Mouse (Mus musculus): ENCODE results near the gene Pcgf6.
A peak's percentile ranks its signal among the peaks of the same experiment; 100 is the strongest.
"Not testable (repeated sequence)": the region's sequence is repeated elsewhere in the genome, so short reads cannot be mapped to it uniquely, and the experiment has no call there.

Gene Pcgf6

DNA sequence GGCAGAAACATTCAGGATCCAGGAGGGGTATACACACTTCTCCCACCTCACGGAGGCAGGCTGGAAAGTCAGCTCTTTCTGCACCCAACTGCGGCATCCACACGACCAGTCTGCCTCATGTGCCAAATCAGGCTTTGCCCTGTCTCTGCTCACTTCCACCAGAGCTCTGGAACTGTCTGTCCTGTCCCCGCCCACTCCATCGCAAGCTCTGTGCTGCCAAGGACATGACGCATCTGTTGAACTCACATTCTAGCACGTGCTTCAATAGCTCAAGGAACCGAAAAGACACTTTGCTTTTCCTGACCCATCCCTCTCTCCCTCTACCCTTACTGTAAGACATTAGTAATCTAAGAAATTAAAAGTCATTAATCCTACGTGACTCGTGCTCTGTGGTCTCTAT, 25.8 kb downstream of the Pcgf6 start:
- no peak for DNase-seq

DNA sequence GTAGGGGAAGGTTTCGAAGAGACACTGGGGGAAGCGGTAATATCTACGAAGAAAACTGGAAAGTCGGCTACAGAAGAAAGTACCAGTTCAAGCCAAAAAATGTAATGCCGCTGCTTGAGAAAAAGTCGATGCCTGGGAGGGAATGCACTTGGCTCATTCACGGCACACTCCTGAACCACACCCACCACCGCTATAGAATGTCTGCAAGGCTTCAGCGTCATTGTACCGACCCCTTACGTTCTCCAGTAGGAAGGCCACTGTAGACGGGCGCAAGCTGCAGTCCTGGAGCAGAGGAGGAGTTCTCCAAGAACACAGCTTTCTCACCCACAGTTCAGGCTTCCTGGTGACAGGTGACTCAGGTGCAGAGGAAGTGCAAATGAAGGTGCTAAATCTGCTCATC, 27.2 kb downstream of the Pcgf6 start:
- DNase-seq, result no peak

DNA sequence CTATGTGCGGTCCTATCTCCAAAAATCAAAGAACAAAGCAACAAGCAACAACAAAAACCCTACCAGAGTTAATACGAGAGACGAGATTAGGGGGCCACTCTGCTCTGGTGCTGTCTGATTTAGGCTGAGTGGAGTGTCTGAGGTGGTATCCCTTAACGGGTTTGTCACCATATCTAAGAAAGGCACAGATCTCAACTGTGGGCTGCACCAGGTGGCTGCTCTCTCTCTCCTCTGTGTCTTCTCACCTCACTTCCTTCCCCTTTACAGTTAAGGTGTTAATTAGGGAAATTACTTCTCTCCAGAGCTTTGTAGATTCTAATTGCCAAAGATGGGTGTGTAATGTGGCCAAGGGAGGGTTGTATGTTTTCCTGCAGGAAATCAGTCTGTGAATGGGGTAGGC, 28.0 kb downstream of the Pcgf6 start:
- no peak for DNase-seq

DNA sequence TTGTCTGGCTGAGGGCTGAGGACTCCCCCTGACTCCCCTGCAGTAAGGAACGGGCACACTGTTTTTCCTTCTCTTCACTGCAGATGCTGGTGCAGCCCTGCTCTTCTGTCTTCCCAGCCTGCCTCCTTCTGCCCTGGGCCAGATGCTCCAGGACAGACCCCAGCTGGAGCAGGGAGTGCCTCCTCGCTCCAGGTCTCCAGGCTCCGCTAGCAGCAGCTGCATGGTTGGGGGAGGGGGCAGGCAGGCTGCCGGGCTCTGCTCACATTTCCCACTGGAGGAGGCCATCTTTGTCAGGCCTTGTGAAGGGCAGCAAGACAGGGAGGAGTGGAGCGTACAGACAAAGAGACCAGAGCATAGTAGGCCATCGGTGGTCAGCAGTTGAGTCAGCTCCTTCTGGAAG, 31.4 kb downstream of the Pcgf6 start:
- DNase-seq, result no peak

DNA sequence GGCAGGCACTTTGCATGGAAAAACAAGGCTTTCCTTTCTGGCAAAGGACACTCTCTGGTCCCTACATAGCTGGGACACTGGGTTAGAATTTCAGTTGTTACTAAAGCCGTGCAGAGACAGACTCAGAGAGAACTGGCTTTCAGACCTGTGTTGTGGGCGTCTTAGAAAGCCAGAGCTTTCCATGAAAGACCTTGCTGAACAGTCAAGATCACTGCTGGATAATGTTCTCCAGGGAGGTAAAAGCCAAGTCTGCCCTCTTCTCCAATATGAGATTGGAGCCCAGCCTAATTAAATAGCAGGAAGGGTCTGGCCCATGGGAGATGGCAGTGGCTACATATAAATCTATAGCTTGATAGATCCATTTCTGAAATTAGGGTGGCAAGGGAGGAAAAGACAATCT, 32.4 kb downstream of the Pcgf6 start:
- no peak for DNase-seq

DNA sequence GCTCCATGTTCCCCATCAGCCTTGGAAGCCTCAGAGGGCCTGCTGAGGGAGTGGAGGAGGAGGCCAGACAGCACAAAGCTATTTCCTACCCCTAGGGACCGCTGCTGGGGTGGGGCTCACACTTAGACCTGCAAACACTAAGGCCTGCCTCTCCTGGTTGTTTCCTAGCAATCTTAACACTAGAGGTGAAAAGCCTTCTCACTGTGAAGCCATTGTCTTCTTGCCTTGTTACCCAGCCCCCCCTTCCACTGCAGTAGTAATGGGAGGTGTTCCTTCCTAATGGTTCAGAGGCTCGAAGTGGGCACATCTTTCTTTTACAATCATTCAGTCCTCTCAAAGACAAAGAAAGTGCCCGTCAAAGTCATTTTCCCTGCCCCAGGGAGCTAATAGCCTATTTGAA, 32.9 kb downstream of the Pcgf6 start:
- DNase-seq, result no peak

DNA sequence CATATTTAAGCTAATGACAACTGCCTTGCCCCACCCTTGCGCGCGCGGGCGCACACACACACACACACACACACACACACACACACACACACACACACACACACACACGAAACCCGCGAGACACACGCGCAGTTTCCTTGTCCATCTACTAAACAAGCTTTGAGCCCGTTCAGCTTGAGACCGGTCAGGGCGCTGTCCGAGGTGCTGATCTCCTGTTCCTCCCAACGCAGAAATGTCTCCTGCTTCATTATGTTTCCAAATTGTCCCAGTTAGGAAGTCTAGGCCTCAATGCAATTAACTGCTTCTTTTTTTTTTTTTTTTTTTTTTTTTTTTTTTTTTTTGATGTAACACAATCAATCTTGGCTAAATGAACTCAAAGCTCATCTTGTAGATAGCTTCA, 34.2 kb downstream of the Pcgf6 start:
- DNase-seq, result peak; percentile 66

DNA sequence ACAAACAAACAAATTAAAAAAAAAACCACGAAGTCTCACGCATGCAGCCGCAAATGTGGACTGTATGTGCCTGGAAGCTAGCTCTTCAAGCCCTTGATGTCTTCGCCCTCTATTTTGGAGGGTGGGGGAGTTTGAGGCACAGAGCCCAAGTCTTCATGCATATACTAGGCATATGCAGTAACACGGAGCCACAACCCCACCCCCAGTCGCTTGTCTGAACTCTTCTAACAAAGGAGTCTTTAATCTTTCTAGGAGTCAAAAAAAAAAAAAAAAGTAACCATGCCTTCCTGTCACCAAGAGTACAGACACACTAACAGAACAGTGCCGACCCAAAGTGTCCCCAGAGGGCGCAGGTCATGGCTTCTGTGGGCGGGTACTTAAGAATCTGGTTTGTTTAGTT, 34.7 kb downstream of the Pcgf6 start:
- DNase-seq, result no peak

DNA sequence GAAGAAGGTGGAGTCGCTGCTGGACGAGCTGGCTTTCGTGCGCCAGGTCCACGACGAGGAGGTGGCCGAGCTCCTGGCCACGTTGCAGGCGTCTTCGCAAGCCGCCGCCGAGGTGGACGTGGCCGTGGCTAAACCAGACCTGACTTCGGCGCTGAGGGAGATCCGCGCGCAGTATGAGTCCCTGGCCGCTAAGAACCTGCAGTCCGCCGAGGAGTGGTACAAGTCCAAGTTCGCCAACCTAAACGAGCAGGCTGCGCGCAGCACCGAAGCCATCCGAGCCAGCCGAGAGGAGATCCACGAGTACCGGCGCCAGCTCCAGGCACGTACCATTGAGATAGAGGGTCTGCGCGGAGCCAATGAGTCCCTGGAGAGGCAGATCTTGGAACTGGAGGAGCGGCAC, 35.3 kb downstream of the Pcgf6 start:
- peak; percentile 41 for DNase-seq

DNA sequence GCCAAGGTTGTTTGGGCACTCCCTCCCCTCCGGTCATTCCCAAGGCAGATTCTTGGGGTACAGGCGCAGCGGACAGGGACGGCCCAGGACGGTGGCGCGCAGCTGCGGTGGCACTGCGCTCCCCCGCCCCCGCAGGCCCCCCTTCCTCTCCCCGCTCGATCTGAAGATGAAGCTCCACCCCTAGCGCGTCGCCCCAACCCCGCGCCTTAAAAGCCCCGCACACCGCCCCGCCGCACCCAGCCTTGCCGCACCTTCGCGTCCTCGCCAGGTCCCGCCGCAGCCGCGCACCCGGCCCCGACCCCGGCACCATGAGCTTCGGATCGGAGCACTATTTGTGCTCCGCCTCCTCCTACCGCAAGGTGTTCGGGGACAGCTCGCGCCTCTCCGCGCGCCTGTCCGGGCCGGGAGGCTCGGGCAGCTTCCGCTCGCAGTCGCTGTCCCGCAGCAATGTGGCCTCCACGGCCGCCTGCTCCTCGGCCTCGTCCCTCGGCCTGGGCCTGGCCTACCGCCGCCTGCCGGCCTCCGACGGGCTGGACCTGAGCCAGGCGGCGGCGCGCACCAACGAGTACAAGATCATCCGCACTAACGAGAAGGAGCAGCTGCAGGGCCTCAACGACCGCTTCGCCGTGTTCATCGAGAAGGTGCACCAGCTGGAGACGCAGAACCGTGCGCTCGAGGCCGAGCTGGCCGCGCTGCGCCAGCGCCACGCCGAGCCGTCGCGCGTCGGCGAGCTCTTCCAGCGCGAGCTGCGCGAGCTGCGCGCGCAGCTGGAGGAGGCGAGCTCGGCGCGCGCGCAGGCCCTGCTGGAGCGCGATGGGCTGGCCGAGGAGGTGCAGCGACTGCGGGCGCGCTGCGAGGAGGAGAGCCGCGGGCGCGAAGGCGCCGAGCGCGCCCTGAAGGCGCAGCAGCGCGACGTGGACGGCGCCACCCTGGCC, 36.0 kb downstream of the Pcgf6 start, which contains the start of the genes Ina and Nt5c2:
Gene Ina (plus strand): TSS at position 252 of the 935 bp plus-strand sequence.
Gene Nt5c2 (minus strand): TSS at position 707 of the 935 bp plus-strand sequence.
- DNase-seq, result peak; percentile 81

DNA sequence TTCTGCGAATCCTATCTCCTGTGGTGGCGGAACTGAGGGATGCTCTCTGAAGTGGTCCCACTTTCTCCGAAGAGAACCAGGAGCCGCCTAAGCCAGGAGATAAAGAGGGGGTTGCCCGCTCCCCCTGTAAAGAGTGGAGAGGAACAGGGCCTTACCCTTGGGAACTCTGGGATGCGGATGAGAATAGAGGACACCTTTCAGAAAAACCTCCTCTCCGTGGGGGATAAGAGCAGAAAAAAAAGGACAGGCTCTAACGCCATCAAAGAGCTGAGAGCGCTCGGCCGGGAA, 36.6 kb downstream of the Pcgf6 start:
- no peak for DNase-seq

DNA sequence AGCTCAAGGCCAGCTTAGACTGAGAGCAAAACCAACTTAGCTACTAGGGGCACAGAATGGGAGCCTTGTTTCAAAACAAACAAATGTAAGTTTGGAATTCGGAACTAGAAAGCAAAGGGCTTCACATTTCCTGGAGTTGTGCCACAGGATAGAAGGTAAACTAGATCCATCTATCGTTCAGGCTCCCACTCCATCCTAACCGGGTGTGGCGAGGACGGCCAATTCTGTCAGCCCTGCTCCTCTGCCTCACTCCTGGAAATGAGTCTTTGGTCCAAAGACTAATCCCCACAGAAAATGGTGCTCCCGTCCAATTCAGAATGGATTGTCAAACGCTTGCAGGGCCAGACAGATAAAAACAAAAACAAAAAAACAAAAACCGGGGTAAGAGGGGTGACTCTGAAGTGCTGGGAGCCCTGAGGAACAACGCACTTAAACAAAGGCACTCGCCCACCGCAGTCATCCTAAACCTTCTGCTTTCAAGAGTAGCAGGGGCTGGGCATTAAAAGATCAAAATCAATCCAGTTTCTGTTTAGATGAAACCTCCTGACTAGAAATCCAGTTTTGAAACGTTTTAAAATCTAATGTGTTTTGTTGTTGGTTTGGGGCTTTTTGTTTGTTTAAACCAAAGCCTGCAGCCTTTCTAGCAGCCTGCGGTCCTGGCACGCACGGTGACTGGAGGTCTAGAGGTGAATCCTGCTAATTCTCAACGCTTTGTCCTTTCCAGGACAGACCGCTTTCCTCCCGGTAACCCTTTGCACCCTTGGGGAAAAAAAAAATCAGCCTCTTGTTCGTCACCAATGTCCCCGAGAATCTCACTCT, 37.2 kb downstream of the Pcgf6 start:
- no peak for DNase-seq

DNA sequence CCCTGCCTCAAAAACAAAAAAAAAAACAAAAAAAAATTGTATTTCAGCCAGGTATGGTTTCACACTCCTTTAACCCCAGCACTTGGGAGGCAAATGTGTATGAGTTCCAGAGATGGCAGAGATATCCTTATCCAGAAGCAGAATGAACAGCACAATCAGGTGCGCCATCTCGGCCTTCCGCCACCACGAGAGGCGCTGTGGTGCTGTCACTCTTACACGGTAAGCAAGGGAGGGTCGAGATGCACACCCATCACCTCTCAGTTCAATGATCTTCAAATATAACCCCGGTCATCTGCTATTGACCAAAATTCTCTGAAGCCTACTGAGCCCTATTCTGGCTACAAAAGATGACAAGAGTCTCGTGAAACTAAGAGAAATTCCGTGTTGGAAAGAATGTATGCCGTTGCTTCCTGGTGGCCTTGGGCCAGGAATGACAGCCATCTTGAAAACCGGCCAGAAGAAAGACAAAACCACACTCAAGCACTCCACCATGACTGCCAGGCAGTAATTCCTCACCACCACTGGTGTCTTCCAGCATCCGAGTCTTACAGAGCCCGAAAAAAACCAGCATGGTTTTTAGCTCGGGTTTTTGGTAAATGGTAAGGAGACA, 38.1 kb downstream of the Pcgf6 start:
- DNase-seq, result no peak

DNA sequence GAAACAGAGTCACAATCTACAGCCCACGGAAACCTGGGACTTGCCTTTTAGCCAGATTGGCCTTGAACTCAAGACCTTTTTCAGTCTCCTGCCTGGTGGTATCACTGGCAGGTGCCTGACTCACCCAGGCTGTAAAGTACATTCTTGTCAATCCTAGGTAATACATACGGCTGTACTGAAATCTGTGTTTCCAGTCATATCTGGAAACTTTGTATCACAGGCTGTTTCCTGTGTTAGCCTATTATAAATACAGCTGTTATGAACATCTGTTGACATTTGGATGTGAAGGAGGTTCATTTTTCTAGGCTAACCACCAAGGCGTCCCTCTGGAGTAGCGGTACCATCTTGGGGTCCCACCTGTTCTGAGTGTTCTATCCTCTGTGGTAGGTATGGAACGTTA, 40.8 kb downstream of the Pcgf6 start:
- no peak for DNase-seq

DNA sequence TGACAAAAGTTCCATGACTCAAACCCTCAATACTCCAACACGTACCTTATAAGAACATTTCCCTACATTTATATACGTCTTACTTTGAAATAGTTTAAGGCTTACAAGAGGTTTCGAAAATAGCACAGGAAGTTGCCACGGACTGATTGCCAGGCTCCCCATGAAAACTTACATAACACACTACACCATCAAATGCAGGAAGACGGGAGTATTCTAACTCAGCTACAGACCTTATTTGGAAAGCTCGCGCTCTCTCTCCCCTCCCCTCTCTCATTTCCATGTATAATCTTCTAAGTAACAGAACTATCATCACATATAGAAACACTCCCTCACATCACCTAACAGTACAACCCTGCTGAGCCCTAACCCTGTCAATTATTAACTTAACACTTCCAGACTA, 41.3 kb downstream of the Pcgf6 start:
- DNase-seq, result no peak

DNA sequence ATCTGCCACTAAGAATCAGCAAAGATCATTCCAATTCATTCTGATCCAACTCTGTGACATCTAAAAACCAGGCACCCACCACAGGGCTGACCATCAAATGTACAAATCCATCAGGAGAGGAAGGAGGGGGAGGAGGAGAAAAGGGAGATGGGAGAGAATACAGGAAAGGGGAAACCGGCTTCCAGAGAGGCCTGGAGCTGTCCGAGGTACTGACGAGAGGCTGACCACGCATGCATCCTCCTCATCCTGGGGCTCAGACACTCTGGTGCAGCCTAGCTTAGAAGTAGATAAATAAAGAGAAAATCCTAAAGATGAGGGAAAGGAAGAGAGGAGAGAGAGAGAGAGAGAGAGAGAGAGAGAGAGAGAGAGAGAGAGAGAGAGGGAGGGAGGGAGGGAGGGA, 44.4 kb downstream of the Pcgf6 start:
- DNase-seq, result peak; percentile 38

DNA sequence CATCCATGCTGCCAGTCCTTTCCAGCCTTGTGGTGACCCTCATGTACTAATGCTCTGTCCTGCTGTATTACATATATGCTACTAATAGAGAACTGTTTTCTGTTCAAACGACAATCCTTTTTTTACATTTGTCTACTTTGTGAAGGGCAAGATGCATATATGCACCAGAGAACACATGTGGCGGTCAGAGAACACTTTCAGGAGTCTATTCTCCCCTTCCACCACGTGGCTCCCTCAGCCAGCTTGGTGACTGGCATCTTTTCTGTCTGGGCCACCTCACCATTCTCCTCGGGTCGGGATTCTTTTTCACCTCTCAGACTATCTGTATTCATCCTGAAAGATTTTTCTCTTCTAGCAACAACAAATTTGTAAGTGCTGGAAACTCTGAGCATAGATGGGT, 44.8 kb downstream of the Pcgf6 start:
- DNase-seq, result no peak

DNA sequence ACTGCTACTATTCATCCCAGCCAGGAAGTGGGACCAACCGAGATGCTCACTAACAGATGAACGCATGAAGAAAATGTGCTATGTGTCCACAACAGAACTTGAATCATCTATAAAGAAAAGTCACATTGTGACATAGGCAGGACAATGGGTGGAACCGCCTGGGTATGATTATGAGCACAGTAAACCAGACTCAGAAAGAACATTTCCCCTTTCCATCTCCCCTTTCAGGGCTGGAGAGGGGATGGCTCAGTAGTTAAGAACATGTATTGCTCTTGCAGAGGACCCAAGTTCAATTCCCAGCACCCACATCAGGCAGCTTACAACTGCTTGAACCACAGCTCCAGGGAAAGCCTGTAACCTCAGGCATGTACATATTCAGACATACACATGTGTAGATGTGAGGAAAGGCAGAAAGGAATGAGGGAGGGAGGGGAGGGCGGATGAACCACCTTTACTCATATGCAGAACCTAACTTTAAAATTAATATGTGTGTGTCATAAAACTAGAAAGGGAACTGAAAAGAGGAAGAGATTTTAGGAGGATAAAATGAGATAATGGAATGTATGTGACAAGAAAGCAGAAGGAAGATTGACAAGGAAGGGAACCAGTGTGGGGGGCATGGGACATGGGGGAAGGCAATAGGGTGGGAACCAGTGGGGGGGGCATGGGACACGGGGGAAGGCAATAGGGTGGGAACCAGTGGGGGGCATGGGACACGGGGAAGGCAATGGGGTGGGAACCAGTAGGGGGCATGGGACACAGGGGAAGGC, 46.8 kb downstream of the Pcgf6 start:
- no peak for DNase-seq

DNA sequence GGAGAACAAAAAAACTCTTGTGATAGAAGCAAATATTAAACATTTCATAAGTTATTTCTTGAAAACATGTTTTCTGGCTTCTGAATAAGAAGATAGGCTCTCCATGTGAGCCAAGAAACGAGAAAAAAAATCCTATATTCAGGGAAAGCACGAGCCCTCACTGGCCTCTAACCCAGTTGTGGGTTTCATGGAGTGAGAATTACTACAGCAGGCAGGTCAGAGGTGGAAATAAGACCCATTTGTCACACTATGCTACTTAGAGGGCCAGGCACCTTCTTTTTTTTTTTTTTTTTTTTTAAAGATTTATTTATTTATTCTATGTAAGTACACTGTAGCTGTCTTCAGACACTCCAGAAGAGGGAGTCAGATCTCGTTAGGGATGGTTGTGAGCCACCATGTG, 50.3 kb downstream of the Pcgf6 start:
- not testable (repeated sequence) for DNase-seq

DNA sequence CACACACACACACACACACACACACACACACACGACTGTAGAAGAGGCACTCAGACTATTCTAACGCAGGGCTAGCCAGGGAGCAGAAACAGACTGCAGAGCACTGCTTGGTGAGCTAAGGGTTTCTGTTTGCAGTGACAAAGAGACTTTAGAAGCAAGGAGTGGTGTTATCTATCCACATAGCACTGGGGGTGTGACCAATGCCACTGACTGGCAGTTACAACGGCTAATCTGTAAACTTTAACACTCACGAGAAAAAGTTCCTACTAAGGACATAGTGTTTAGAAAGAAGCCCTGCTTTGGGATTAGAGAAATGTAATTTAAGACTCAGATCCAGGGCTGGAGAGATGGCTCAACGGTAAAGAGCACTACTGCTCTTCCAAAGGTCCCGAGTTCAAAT, 51.0 kb downstream of the Pcgf6 start:
- no peak for DNase-seq

DNA sequence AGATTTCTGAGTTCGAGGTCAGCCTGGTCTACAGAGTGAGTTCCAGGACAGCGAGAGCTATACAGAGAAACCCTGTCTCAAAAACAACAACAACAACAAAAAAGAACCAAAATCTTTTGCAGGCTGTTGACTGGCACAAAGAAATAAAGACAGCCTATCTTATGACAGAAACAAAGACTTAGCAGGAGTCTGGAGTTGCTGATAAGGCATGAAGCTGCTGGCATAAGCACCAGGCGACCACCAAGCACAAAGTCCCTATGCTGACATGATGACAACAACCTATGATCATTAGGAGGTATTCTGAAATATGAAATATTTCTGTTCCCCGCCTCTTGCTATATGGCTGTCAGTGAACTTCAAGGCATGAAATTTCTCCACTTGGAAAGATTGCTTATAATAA, 51.8 kb downstream of the Pcgf6 start:
- DNase-seq, result no peak

DNA sequence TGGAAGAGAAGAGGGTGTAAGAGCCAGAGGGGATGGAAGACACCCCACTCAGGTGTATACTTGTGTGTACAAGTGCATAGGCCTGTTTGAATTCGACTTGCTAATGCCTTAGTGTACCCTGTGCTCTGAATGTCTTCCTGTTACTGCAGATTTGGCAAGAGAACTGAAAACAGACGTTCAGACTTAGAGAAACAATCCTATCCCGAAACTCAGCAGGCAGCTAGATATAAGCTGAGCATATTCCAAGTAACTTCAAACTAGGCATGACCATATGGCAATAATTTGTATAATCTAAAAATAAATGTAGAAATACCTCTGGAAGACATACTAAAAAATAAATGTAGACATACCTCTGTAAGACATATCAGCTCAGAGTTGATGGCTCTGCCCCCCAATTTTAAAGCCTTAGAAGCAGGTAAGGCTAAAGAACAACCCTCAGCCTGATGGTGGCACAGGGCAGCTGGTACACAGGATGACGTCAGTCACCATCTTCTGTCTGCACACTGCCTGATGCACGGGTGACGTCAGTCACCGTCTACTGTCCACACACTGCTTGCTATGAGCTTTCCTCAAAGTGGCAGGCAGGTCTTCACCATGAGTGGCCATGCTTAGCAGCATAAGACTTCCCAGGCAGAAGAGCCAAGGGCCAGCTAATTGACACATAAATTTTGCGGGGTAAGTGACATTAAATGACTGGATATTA, 52.4 kb downstream of the Pcgf6 start:
- DNase-seq, result no peak
